Mouse (Mus musculus): ENCODE results near the gene Patj.

Patj gene

GRCm38 (mm10) chr4:98727295-98727958 is 331.8 kb downstream of the Patj start:
- no peak for DNase-seq (ENCODE audit: low read depth)

- DNase-seq (ENCODE audit: low read depth) = no peak
Observed at GRCm38 (mm10) chr4:98727959-98728347, 332.4 kb downstream of the Patj start.

- DNase-seq (ENCODE audit: low read depth) = no peak
Observed at GRCm38 (mm10) chr4:98728716-98729115, 333.1 kb downstream of the Patj start.

- no peak for DNase-seq (ENCODE audit: low read depth)
Observed at GRCm38 (mm10) chr4:98733660-98734059, 338.1 kb downstream of the Patj start.

GRCm38 (mm10) chr4:98739753-98740152 is 344.2 kb downstream of the Patj start:
- DNase-seq (ENCODE audit: low read depth) = no peak

- DNase-seq (ENCODE audit: low read depth) = no peak
Observed at GRCm38 (mm10) chr4:98743209-98743905, 347.8 kb downstream of the Patj start.

- DNase-seq (ENCODE audit: low read depth) = no peak
Observed at GRCm38 (mm10) chr4:98743906-98744210, 348.3 kb downstream of the Patj start.

GRCm38 (mm10) chr4:98754456-98754855 is 358.9 kb downstream of the Patj start:
- DNase-seq (ENCODE audit: low read depth) = no peak

GRCm38 (mm10) chr4:98756141-98756540 is 360.6 kb downstream of the Patj start:
- no peak for DNase-seq (ENCODE audit: low read depth)

GRCm38 (mm10) chr4:98758012-98758821 is 362.6 kb downstream of the Patj start:
- no peak for DNase-seq (ENCODE audit: low read depth)

GRCm38 (mm10) chr4:98758872-98759518 is 363.4 kb downstream of the Patj start:
- DNase-seq (ENCODE audit: low read depth) = no peak

GRCm38 (mm10) chr4:98767134-98768133 is 371.8 kb downstream of the Patj start:
- DNase-seq (ENCODE audit: low read depth) = no peak

Measured in naive thymus-derived CD4-positive, alpha-beta T cell, adult 2 months (primary cell).